Mouse (Mus musculus) thymus, adult 2 months (tissue): ENCODE measurements around the gene Draxin. TPM values are rescaled to one million over a fixed set of nuclear protein-coding genes. Genes with fewer than 3 reads are reported as not detected.
A peak's percentile ranks its signal among the peaks of the same experiment; 100 is the strongest.

Experiments used
- DNase-seq: peaks from one replicate; pipeline ENCODE4 v3.0.0; 2021
- H3K27ac ChIP-seq: fragments of 200-500 bp; 2 replicates; pipeline ENCODE4 v1.5.1; 2012; ENCODE audit warnings: low read length, control low read depth; ENCODE audit not compliant: control insufficient read depth, insufficient read depth
- H3K27me3 ChIP-seq: fragments of 200-500 bp; 2 replicates; pipeline ENCODE4 v1.6.1; 2012; ENCODE audit warnings: mild to moderate bottlenecking, low read length, moderate library complexity, mixed read lengths; ENCODE audit not compliant: control insufficient read depth, insufficient read depth
- H3K36me3 ChIP-seq: fragments of 200-500 bp; 2 replicates; pipeline ENCODE4 v1.6.1; 2012; ENCODE audit warnings: mild to moderate bottlenecking, low read length, moderate library complexity; ENCODE audit not compliant: control insufficient read depth, insufficient read depth
- H3K4me1 ChIP-seq: fragments of 200-500 bp; replicated peaks from 2 replicates; pipeline ENCODE4 v1.6.1; 2012; ENCODE audit warnings: low read length; ENCODE audit not compliant: control insufficient read depth, insufficient read depth
- H3K4me3 ChIP-seq: fragments of 200-500 bp; 2 replicates; pipeline ENCODE4 v1.5.1; 2012; ENCODE audit warnings: mild to moderate bottlenecking, low read length, control low read depth, moderate library complexity; ENCODE audit not compliant: control insufficient read depth, insufficient read depth
- CTCF ChIP-seq: fragments of 200-500 bp; IDR thresholded peaks from 2 replicates; pipeline ENCODE4 v1.5.1; 2012; ENCODE audit warnings: mild to moderate bottlenecking, control low read depth, low read length, moderate library complexity, borderline replicate concordance; ENCODE audit not compliant: control insufficient read depth, poor library complexity, insufficient read depth; ENCODE audit errors: extremely low read depth
- POLR2A ChIP-seq: fragments of 200-500 bp; IDR thresholded peaks from 2 replicates; pipeline ENCODE4 v1.6.1; 2012; ENCODE audit warnings: mild to moderate bottlenecking, low read length, control low read depth, moderate library complexity; ENCODE audit not compliant: control insufficient read depth, poor library complexity, insufficient read depth; ENCODE audit errors: extremely low read depth
- WGBS: fragments of 180-500 bp; shearing (Covaris S2); methylation state at CpG from one replicate; pipeline ENCODE4 v1.1.7; 2018; 5-methylcytosine and 5-hydroxymethylcytosine counted together
- polyA plus RNA-seq: library from polyadenylated mRNA; depleted of rRNA; stranded (reverse); fragments of >200 nt; gene quantifications from 2 replicates; pipeline ENCODE4 v1.2.3, GENCODE M21; 2012

Gene Draxin
- polyA plus RNA-seq, 1 experiment: 0.26 TPM

GRCm38 (mm10) chr4:148109215-148109614, 21.3 kb downstream of the Draxin start:
- no peaks in the 10 kb centered on the region for H3K36me3 ChIP-seq
- 81% methylated on average over 5 of the region's 5 CpGs for WGBS
- no peak overlapping the region for H3K27ac ChIP-seq
- no peaks in the 10 kb centered on the region for H3K4me1 ChIP-seq
- TF ChIP-seq CTCF: no peak
- no peak for TF ChIP-seq POLR2A
- no peak overlapping the region for H3K4me3 ChIP-seq
- DNase-seq: no peak
- no peaks in the 10 kb centered on the region for H3K27me3 ChIP-seq

- Histone ChIP-seq H3K4me1 (no peaks in the 10 kb centered on the region), H3K27me3 (no peaks in the 10 kb centered on the region), H3K4me3 (no peak overlapping the region), H3K36me3 (no peaks in the 10 kb centered on the region), H3K27ac (no peak overlapping the region)
- no peak for TF ChIP-seq POLR2A
- TF ChIP-seq CTCF: no peak
- 48% methylated on average over 7 of the region's 7 CpGs for WGBS
- no peak for DNase-seq
These were observed 21.9 kb downstream of the Draxin start for GRCm38 (mm10) chr4:148108565-148109100.

GRCm38 (mm10) chr4:148107621-148108291, 22.7 kb downstream of the Draxin start:
- Histone ChIP-seq H3K36me3 (no peaks in the 10 kb centered on the region), H3K27ac (no peak overlapping the region), H3K27me3 (no peaks in the 10 kb centered on the region), H3K4me3 (no peak overlapping the region), H3K4me1 (no peaks in the 10 kb centered on the region)
- DNase-seq: no peak
- no peak for TF ChIP-seq POLR2A
- no peak for TF ChIP-seq CTCF
- WGBS: 75% methylated on average over 22 of the region's 22 CpGs

- H3K36me3 ChIP-seq: no peaks in the 10 kb centered on the region
- H3K4me3 ChIP-seq: no peak overlapping the region
- H3K27ac ChIP-seq: no peak overlapping the region
- H3K27me3 ChIP-seq: no peaks in the 10 kb centered on the region
- 98% methylated on average over 3 of the region's 3 CpGs for WGBS
- no peak for DNase-seq
- peaks cover 26% of the 10 kb centered on the region for H3K4me1 ChIP-seq
- TF ChIP-seq CTCF (no peak), POLR2A (no peak)
These were observed 26.4 kb downstream of the Draxin start for GRCm38 (mm10) chr4:148104146-148104545.

GRCm38 (mm10) chr4:148101801-148102527, 28.5 kb downstream of the Draxin start:
- peak; percentile 71; the same call in 1 of the 2 replicates for TF ChIP-seq CTCF
- peak; percentile 59 for TF ChIP-seq POLR2A
- H3K27me3 ChIP-seq: no peaks in the 10 kb centered on the region

GRCm38 (mm10) chr4:148098666-148099065, 31.8 kb downstream of the Draxin start:
- Histone ChIP-seq H3K36me3 (no peaks in the 10 kb centered on the region), H3K27me3 (no peaks in the 10 kb centered on the region), H3K4me3 (no peak overlapping the region), H3K4me1 (peaks cover 50% of the 10 kb centered on the region), H3K27ac (peak overlapping the region; percentile 25; the same call in 1 of the 2 replicates)
- WGBS: 90% methylated on average over 3 of the region's 3 CpGs
- DNase-seq: no peak
- TF ChIP-seq POLR2A: no peak
- no peak for TF ChIP-seq CTCF

More at GRCm38 (mm10) chr4:148101801-148102527, 28.5 kb downstream of the Draxin start:
- H3K36me3 ChIP-seq: no peaks in the 10 kb centered on the region
- H3K4me1 ChIP-seq: peaks cover 48% of the 10 kb centered on the region
- DNase-seq: peak; percentile 88
- 18% methylated on average over 29 of the region's 29 CpGs for WGBS
- peak overlapping the region; percentile 36 for H3K4me3 ChIP-seq
- H3K27ac ChIP-seq: peak overlapping the region; percentile 44
